Mouse (Mus musculus): ENCODE measurements at regions not wholly inside any gene's neighbourhood (a gene's known extent, or its start where the extent isn't known, plus 50 kb on each side); places are given as distances from the start of the nearest gene placed in this dataset.
A peak's percentile ranks its signal among the peaks of the same experiment; 100 is the strongest.

- ATAC-seq (ENCODE audit: low FRiP score): no peak
- H3K9me3 ChIP-seq: no peaks in the 10 kb centered on the region
- 90% methylated on average over 10 of the region's 10 CpGs for WGBS
Observed at GRCm38 (mm10) chr12:109896906-109897305, 296.8 kb upstream of the Rtl1 start.

GRCm38 (mm10) chr12:109897861-109898385 lies 297.8 kb upstream of the Rtl1 start:
- no peak overlapping the region for H3K27ac ChIP-seq
- no peak for ATAC-seq (ENCODE audit: low FRiP score)
- 51% methylated on average over 11 of the region's 11 CpGs for WGBS

More at GRCm38 (mm10) chr12:109896906-109897305, 296.8 kb upstream of the Rtl1 start:
- H3K4me1 ChIP-seq: peaks cover 5% of the 10 kb centered on the region
- H3K4me2 ChIP-seq: no peak overlapping the region
- H3K36me3 ChIP-seq (replicated peaks): no peaks in the 10 kb centered on the region
- H3K9ac ChIP-seq: no peak overlapping the region
- H3K4me3 ChIP-seq (replicated peaks): no peak overlapping the region
- H3K27ac ChIP-seq: no peak overlapping the region
- H3K27me3 ChIP-seq: no peaks in the 10 kb centered on the region

GRCm38 (mm10) chr12:109899420-109899819 lies 299.3 kb upstream of the Rtl1 start:
- Histone ChIP-seq H3K4me1 (peaks cover 5% of the 10 kb centered on the region), H3K27me3 (no peaks in the 10 kb centered on the region), H3K9ac (no peak overlapping the region), H3K27ac (no peak overlapping the region), H3K36me3 (replicated peaks) (no peaks in the 10 kb centered on the region), H3K4me3 (replicated peaks) (no peak overlapping the region), H3K9me3 (no peaks in the 10 kb centered on the region), H3K4me2 (no peak overlapping the region)
- no peak for ATAC-seq (ENCODE audit: low FRiP score)
- 85% methylated on average over 3 of the region's 3 CpGs for WGBS

More at GRCm38 (mm10) chr12:109897861-109898385, 297.8 kb upstream of the Rtl1 start:
- Histone ChIP-seq H3K9ac (no peak overlapping the region), H3K4me2 (no peak overlapping the region), H3K36me3 (replicated peaks) (no peaks in the 10 kb centered on the region), H3K4me1 (peaks cover 5% of the 10 kb centered on the region), H3K27me3 (no peaks in the 10 kb centered on the region), H3K4me3 (replicated peaks) (no peak overlapping the region), H3K9me3 (no peaks in the 10 kb centered on the region)

- no peaks in the 10 kb centered on the region for H3K36me3 ChIP-seq (replicated peaks)
- H3K27ac ChIP-seq: 0 out of 2 replicates have a peak overlapping the region, but pooled peaks have one; percentile 25
- H3K4me3 ChIP-seq (replicated peaks): no peak overlapping the region
- H3K9me3 ChIP-seq: no peaks in the 10 kb centered on the region
- no peaks in the 10 kb centered on the region; the same call in 1 of the 2 replicates for H3K27me3 ChIP-seq
- peaks cover 12% of the 10 kb centered on the region for H3K4me1 ChIP-seq
- no peak overlapping the region for H3K4me2 ChIP-seq
- WGBS: 5% methylated on average over 9 of the region's 9 CpGs
- ATAC-seq (ENCODE audit: low FRiP score): no peak
- H3K9ac ChIP-seq: no peak overlapping the region
Observed at GRCm38 (mm10) chr12:109910966-109911495, 310.9 kb upstream of the Rtl1 start.

- no peak for ATAC-seq (ENCODE audit: low FRiP score)
- no peak overlapping the region for H3K4me3 ChIP-seq (replicated peaks)
- no peaks in the 10 kb centered on the region for H3K36me3 ChIP-seq (replicated peaks)
- WGBS: 48% methylated on average over 9 of the region's 9 CpGs
- H3K9me3 ChIP-seq: no peaks in the 10 kb centered on the region
- H3K27me3 ChIP-seq: no peaks in the 10 kb centered on the region; the same call in 1 of the 2 replicates
- no peak overlapping the region for H3K4me2 ChIP-seq
- H3K27ac ChIP-seq: 0 out of 2 replicates have a peak overlapping the region, but pooled peaks have one; percentile 25
- H3K9ac ChIP-seq: no peak overlapping the region
- peaks cover 12% of the 10 kb centered on the region for H3K4me1 ChIP-seq
Observed at GRCm38 (mm10) chr12:109911506-109911905, 311.4 kb upstream of the Rtl1 start.

- H3K9ac ChIP-seq: no peak overlapping the region
- H3K4me1 ChIP-seq: peaks cover 9% of the 10 kb centered on the region; the same call in 1 of the 2 replicates
- no peaks in the 10 kb centered on the region for H3K9me3 ChIP-seq
- peaks cover 9% of the 10 kb centered on the region; the same call in 1 of the 2 replicates for H3K27me3 ChIP-seq
- H3K36me3 ChIP-seq (replicated peaks): no peaks in the 10 kb centered on the region
- no peak overlapping the region for H3K27ac ChIP-seq
- no peak for ATAC-seq (ENCODE audit: low FRiP score)
- 87% methylated on average over 6 of the region's 6 CpGs for WGBS
- no peak overlapping the region for H3K4me3 ChIP-seq (replicated peaks)
- H3K4me2 ChIP-seq: no peak overlapping the region
Observed at GRCm38 (mm10) chr12:109917761-109918160, 317.6 kb upstream of the Rtl1 start.

- ATAC-seq (ENCODE audit: low FRiP score): no peak
- no peaks in the 10 kb centered on the region for H3K36me3 ChIP-seq (replicated peaks)
- no peaks in the 10 kb centered on the region for H3K9me3 ChIP-seq
- no peak overlapping the region for H3K4me3 ChIP-seq (replicated peaks)
- no peak overlapping the region for H3K27ac ChIP-seq
- no peak overlapping the region for H3K9ac ChIP-seq
- H3K4me2 ChIP-seq: no peak overlapping the region
- peaks cover 9% of the 10 kb centered on the region; the same call in 1 of the 2 replicates for H3K4me1 ChIP-seq
- 59% methylated on average over 8 of the region's 8 CpGs for WGBS
- peaks cover 9% of the 10 kb centered on the region; the same call in 1 of the 2 replicates for H3K27me3 ChIP-seq
Observed at GRCm38 (mm10) chr12:109918901-109919300, 318.8 kb upstream of the Rtl1 start.

GRCm38 (mm10) chr12:109922111-109922510 lies 322.0 kb upstream of the Rtl1 start:
- Histone ChIP-seq H3K27me3 (peaks cover 13% of the 10 kb centered on the region; the same call in 1 of the 2 replicates), H3K27ac (no peak overlapping the region), H3K9ac (no peak overlapping the region), H3K36me3 (replicated peaks) (no peaks in the 10 kb centered on the region), H3K4me3 (replicated peaks) (no peak overlapping the region), H3K9me3 (no peaks in the 10 kb centered on the region), H3K4me1 (peaks cover 9% of the 10 kb centered on the region; the same call in 1 of the 2 replicates), H3K4me2 (no peak overlapping the region)
- WGBS: 72% methylated on average over 10 of the region's 10 CpGs
- no peak for ATAC-seq (ENCODE audit: low FRiP score)

DNA sequence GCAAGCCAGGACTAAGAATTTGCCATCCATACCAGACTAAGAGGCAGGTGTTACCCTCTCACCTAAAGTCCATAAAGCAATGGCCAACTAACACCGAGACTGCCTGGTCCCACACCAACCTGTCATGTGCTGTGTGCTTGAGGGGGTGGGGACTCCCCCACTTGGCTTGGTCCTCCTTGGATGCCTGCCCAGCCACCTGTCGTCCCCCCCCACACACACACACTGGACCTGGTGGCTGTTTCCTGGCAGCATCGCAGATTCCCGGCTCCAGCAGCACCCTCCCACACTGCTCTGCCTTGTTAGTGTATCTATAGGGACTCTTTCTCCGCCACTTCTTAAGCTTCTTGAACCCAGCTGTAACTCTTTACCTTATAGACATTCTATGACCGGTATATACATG lies 325.7 kb upstream of the Rtl1 start:
- no peak overlapping the region for H3K9ac ChIP-seq
- H3K27me3 ChIP-seq: peaks cover 6% of the 10 kb centered on the region; the same call in 1 of the 2 replicates
- H3K9me3 ChIP-seq: no peaks in the 10 kb centered on the region
- WGBS: 88% methylated on average over 6 of the region's 6 CpGs
- ATAC-seq (ENCODE audit: low FRiP score): no peak
- no peaks in the 10 kb centered on the region for H3K36me3 ChIP-seq (replicated peaks)
- no peak overlapping the region for H3K27ac ChIP-seq
- H3K4me1 ChIP-seq: 0 out of 2 replicates have a peak, but pooled peaks cover 4% of the 10 kb centered on the region
- H3K4me2 ChIP-seq: no peak overlapping the region
- H3K4me3 ChIP-seq (replicated peaks): no peak overlapping the region

- H3K27ac ChIP-seq: no peak overlapping the region
- H3K9me3 ChIP-seq: no peaks in the 10 kb centered on the region
- no peak overlapping the region for H3K4me2 ChIP-seq
- 56% methylated on average over 12 of the region's 12 CpGs for WGBS
- H3K4me3 ChIP-seq (replicated peaks): no peak overlapping the region
- no peak for ATAC-seq (ENCODE audit: low FRiP score)
- H3K36me3 ChIP-seq (replicated peaks): no peaks in the 10 kb centered on the region
- no peak overlapping the region for H3K9ac ChIP-seq
- H3K27me3 ChIP-seq: peaks cover 6% of the 10 kb centered on the region; the same call in 1 of the 2 replicates
- 0 out of 2 replicates have a peak, but pooled peaks cover 4% of the 10 kb centered on the region for H3K4me1 ChIP-seq
Observed at GRCm38 (mm10) chr12:109926643-109927042, 326.5 kb upstream of the Rtl1 start.

- Histone ChIP-seq H3K27me3 (no peaks in the 10 kb centered on the region), H3K4me2 (no peak overlapping the region), H3K4me1 (peaks cover 56% of the 10 kb centered on the region), H3K36me3 (replicated peaks) (no peaks in the 10 kb centered on the region), H3K9me3 (0 out of 2 replicates have a peak, but pooled peaks cover 8% of the 10 kb centered on the region), H3K9ac (no peak overlapping the region), H3K27ac (no peak overlapping the region), H3K4me3 (replicated peaks) (no peak overlapping the region)
- WGBS: 83% methylated on average over 3 of the region's 3 CpGs
- no peak for ATAC-seq (ENCODE audit: low FRiP score)
Observed at GRCm38 (mm10) chr12:109946179-109946578, 332.7 kb upstream of the Dio3 start.

- Histone ChIP-seq H3K9me3 (0 out of 2 replicates have a peak, but pooled peaks cover 8% of the 10 kb centered on the region), H3K4me3 (replicated peaks) (no peak overlapping the region), H3K4me2 (no peak overlapping the region), H3K4me1 (peaks cover 57% of the 10 kb centered on the region), H3K9ac (no peak overlapping the region), H3K27ac (peak overlapping the region; percentile 96), H3K27me3 (no peaks in the 10 kb centered on the region), H3K36me3 (replicated peaks) (no peaks in the 10 kb centered on the region)
- ATAC-seq (ENCODE audit: low FRiP score): no peak
- WGBS: 40% methylated on average over 1 of the region's 1 CpGs
Observed at GRCm38 (mm10) chr12:109946936-109947335, 331.9 kb upstream of the Dio3 start.

All from forebrain, embryonic 12.5 days (tissue).